Mouse (Mus musculus) liver, adult 2 months (tissue): ENCODE measurements around the gene Wdr46. TPM values are rescaled to one million over a fixed set of nuclear protein-coding genes. Genes with fewer than 3 reads are reported as not detected.

Experiments
- DNase-seq: peaks from one replicate; pipeline ENCODE4 v3.0.0-alpha.2; 2011; ENCODE audit warnings: low read depth, low spot score; ENCODE audit errors: extremely low read depth
- H3K27ac ChIP-seq: fragments of 200-500 bp; replicated peaks from 2 replicates; pipeline ENCODE4 v1.5.1; 2012; ENCODE audit warnings: low read depth, mild to moderate bottlenecking, control low read depth, inconsistent platforms, low read length; ENCODE audit not compliant: insufficient read depth
- H3K27me3 ChIP-seq: fragments of 200-500 bp; 2 replicates; pipeline ENCODE4 v1.6.1; 2012; ENCODE audit warnings: mild to moderate bottlenecking, moderate library complexity, low read length, inconsistent platforms; ENCODE audit not compliant: control insufficient read depth, insufficient read depth
- H3K36me3 ChIP-seq: fragments of 200-500 bp; 2 replicates; pipeline ENCODE4 v1.6.1; 2012; ENCODE audit warnings: low read length, inconsistent platforms; ENCODE audit not compliant: control insufficient read depth, insufficient read depth
- H3K4me1 ChIP-seq: fragments of 200-500 bp; 2 replicates; pipeline ENCODE4 v1.6.1; 2011; ENCODE audit warnings: low read length; ENCODE audit not compliant: control insufficient read depth, insufficient read depth
- H3K4me3 ChIP-seq: fragments of 200-500 bp; 2 replicates; pipeline ENCODE4 v1.5.1; 2011; ENCODE audit warnings: low read depth, mild to moderate bottlenecking, control low read depth, low read length, moderate library complexity; ENCODE audit not compliant: insufficient read depth
- H3K79me2 ChIP-seq: fragments of 200-500 bp; 2 replicates; pipeline ENCODE4 v1.6.1; 2012; ENCODE audit warnings: inconsistent platforms, mild to moderate bottlenecking, low read length, moderate library complexity; ENCODE audit not compliant: control insufficient read depth, insufficient read depth
- H3K9ac ChIP-seq: fragments of 200-500 bp; 2 replicates; pipeline ENCODE4 v1.6.1; 2012; ENCODE audit warnings: low read depth, mild to moderate bottlenecking, control low read depth, inconsistent platforms, low read length
- CTCF ChIP-seq: fragments of 200-500 bp; IDR thresholded peaks from 2 replicates; pipeline ENCODE4 v1.5.1; 2011; ENCODE audit warnings: low read depth, low read length, control low read depth
- POLR2A ChIP-seq: fragments of 200-500 bp; IDR thresholded peaks from 2 replicates; pipeline ENCODE4 v1.6.1; 2011; ENCODE audit warnings: low read length, control low read depth; ENCODE audit not compliant: insufficient read depth; ENCODE audit errors: extremely low read depth
- WGBS: fragments of 180-500 bp; shearing (Covaris S2); methylation state at CpG from one replicate; pipeline ENCODE4 v1.1.7; 2018; 5-methylcytosine and 5-hydroxymethylcytosine counted together
- polyA plus RNA-seq: library from polyadenylated mRNA; depleted of rRNA; stranded (reverse); fragments of >200 nt; gene quantifications from 2 replicates; pipeline ENCODE4 v1.2.3, GENCODE M21; 2012
- total RNA-seq: library from RNA; depleted of rRNA; stranded (reverse); fragments of >200 nt; gene quantifications from 2 replicates; pipeline ENCODE4 v1.2.3, GENCODE M21; 2014

The Wdr46 gene
- total and polyA plus RNA-seq, 2 experiments: 9.3 to 16.4 TPM

DNA sequence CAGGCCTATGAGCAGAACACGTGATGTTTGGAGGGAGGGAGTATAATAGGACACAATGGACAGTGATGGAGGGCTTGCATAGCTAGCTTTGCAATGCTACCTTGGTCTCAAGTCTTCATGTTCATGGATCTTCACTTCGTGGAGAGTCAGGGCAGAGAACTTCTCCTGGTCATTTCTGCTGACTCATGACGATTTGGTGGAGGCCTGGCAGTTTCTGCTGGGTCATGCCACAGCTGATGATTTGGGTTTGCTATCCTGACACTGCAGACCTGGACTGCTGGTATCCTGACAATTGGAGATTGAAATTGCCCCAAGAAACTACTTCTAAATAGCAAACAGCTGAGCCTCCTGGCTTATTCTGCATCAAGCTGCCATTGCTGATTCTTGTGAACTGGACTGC lies 33.1 kb downstream of the Wdr46 start:
- no peak overlapping the region for H3K4me3 ChIP-seq
- H3K4me1 ChIP-seq: peaks cover 6% of the 10 kb centered on the region
- H3K27me3 ChIP-seq: no peaks in the 10 kb centered on the region
- no peak overlapping the region for H3K9ac ChIP-seq
- H3K79me2 ChIP-seq: peaks cover 3% of the 10 kb centered on the region; the same call in 1 of the 2 replicates
- no peak for TF ChIP-seq CTCF
- no peak for TF ChIP-seq POLR2A
- H3K36me3 ChIP-seq: no peaks in the 10 kb centered on the region; the same call in 1 of the 2 replicates
- 71% methylated on average over 3 of the region's 3 CpGs for WGBS
- no peak overlapping the region for H3K27ac ChIP-seq
- no peak for DNase-seq

- TF ChIP-seq CTCF (no peak), POLR2A (no peak)
- Histone ChIP-seq H3K27ac (peak overlapping the region; percentile 65), H3K4me1 (peaks cover 17% of the 10 kb centered on the region), H3K4me3 (peak overlapping the region; percentile 78), H3K36me3 (no peaks in the 10 kb centered on the region; the same call in 1 of the 2 replicates), H3K9ac (peak overlapping the region; percentile 86), H3K79me2 (peaks cover 3% of the 10 kb centered on the region; the same call in 1 of the 2 replicates), H3K27me3 (no peaks in the 10 kb centered on the region)
- DNase-seq: no peak
- WGBS: 2% methylated on average over 57 of the region's 57 CpGs
These were observed 37.5 kb downstream of the Wdr46 start for GRCm38 (mm10) chr17:33977861-33978557.

- Histone ChIP-seq H3K4me3 (peak overlapping the region; percentile 78), H3K79me2 (peaks cover 3% of the 10 kb centered on the region; the same call in 1 of the 2 replicates), H3K4me1 (peaks cover 17% of the 10 kb centered on the region), H3K9ac (peak overlapping the region; percentile 86), H3K36me3 (no peaks in the 10 kb centered on the region; the same call in 1 of the 2 replicates), H3K27ac (peak overlapping the region; percentile 84), H3K27me3 (no peaks in the 10 kb centered on the region)
- peak; percentile 83 for TF ChIP-seq POLR2A
- no peak for TF ChIP-seq CTCF
- WGBS: 0% methylated on average over 17 of the region's 17 CpGs
- peak; percentile 99 for DNase-seq
These were observed 38.2 kb downstream of the Wdr46 start for GRCm38 (mm10) chr17:33978631-33979031.

- 27% methylated on average over 6 of the region's 6 CpGs for WGBS
- H3K79me2 ChIP-seq: peaks cover 3% of the 10 kb centered on the region; the same call in 1 of the 2 replicates
- peak overlapping the region; percentile 27; the same call in 1 of the 2 replicates for H3K9ac ChIP-seq
- DNase-seq: peak; percentile 99
- TF ChIP-seq POLR2A (no peak), CTCF (no peak)
- H3K27ac ChIP-seq: peak overlapping the region; percentile 84
- H3K27me3 ChIP-seq: no peaks in the 10 kb centered on the region
- no peak overlapping the region for H3K4me3 ChIP-seq
- H3K4me1 ChIP-seq: peaks cover 17% of the 10 kb centered on the region
- no peaks in the 10 kb centered on the region; the same call in 1 of the 2 replicates for H3K36me3 ChIP-seq
These were observed 39.1 kb downstream of the Wdr46 start for GRCm38 (mm10) chr17:33979512-33980050.

GRCm38 (mm10) chr17:33980181-33981035 lies 39.9 kb downstream of the Wdr46 start:
- no peaks in the 10 kb centered on the region for H3K36me3 ChIP-seq
- H3K9ac ChIP-seq: no peak overlapping the region
- H3K27ac ChIP-seq: peak overlapping the region; percentile 69
- WGBS: 64% methylated on average over 19 of the region's 19 CpGs
- peaks cover 17% of the 10 kb centered on the region for H3K4me1 ChIP-seq
- TF ChIP-seq POLR2A: no peak
- no peak for TF ChIP-seq CTCF
- H3K79me2 ChIP-seq: peaks cover 3% of the 10 kb centered on the region; the same call in 1 of the 2 replicates
- DNase-seq: peak; percentile 71
- H3K27me3 ChIP-seq: no peaks in the 10 kb centered on the region
- no peak overlapping the region for H3K4me3 ChIP-seq
